Mouse (Mus musculus) E14TG2a.4 (cell line): ENCODE results near the gene Galnt9.

Experiments used
- CTCF ChIP-seq: conservative IDR thresholded peaks from 2 replicates; pipeline ENCODE4 v1.5.1; 2014; ENCODE audit warnings: low read length
- NANOG ChIP-seq: IDR thresholded peaks from 2 replicates; pipeline ENCODE4 v1.6.1; 2014; ENCODE audit warnings: borderline replicate concordance, low read length, mixed read lengths
- POU5F1 ChIP-seq: IDR thresholded peaks from 2 replicates; pipeline ENCODE4 v1.6.1; 2014; ENCODE audit warnings: low read length, borderline replicate concordance

DNA sequence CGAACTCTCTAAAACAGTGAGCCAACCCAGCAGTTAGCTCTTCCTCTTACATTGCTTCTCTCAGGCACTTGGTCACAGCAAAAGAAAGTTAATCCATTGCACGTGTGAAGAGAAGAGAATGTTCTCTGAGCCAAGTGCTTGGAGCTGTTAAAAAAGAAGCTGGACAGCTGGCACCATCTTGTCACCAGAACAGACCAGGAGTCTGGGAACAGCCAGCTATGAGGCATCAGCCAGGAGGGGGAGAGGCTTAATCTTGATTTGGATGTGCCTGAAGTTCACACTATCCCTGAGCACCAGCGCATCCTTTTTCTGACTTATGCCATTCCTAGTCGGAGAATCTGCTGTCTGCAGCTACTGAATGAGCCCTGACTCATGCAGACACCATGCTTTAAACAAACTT is 30.4 kb upstream of the Galnt9 start:
- TF ChIP-seq CTCF, result no peak
- no peak for TF ChIP-seq POU5F1
- TF ChIP-seq NANOG, result no peak
